Mouse (Mus musculus) ZHBTc4 (cell line): ENCODE data around the gene AI661453.

Experiments used
- DNase-seq: peaks from one replicate; pipeline ENCODE4 v3.0.0-alpha.2; 2011; ENCODE audit warnings: low read depth, low spot score

The AI661453 gene

DNA sequence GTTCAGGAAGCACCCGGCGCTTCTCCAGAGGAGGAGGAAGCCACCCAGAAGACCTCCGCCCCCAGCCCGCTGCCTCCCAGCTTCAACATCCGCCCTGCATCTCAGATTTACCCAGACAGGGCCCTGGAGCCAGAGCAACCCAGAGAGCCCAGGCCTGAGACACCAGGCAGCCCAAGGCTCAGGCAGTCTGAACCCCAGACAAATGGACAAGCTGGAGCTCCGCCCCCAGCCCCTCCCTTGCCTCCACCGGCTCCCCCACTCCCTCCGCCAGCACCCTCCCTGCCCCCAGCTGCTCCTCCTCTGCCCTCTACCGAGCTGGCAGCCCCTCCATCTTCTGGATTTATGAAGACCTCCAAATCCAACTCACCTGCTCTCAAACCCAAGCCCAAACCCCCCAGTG is 29.9 kb downstream of the AI661453 start:
- DNase-seq: no peak

DNA sequence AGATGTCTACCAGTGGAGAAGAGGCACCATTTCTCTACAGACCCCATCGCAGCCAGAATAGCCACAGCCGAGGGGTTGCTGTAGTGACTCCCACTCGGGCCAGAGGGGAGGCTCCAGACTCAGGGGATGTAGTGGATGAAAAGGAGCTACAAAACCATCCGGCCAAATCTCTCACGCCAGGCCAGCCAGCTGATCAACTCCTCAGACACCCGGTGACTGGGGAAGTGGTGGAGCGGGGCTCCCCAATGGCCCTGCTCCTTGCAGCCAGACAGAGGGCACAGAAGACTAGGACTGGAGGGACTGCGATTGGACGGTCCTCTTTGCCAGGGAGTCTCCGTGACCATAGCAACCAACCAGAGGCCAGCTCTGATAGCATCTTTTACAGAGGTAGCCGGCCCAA is 31.2 kb downstream of the AI661453 start:
- DNase-seq: no peak

DNA sequence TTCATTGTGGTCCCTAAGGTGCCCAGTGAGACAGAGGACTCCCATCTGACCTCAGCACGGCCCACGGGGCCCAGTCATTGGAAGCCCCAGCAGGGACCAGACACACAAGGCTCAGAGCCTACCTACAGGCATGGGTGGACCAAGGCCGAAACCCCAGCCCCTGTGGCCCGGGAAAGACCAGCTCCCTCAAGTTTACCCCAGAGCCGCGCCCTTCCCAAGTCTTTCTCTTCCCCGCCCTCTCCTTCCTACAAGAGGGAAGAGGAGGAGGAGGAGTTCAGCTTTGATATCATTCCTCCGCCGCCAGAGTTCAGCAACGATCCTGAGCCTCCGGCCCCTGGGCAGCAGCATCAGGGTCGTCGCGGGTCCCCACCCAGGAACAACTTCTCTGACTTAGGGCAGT is 31.6 kb downstream of the AI661453 start:
- DNase-seq: peak; percentile 60

DNA sequence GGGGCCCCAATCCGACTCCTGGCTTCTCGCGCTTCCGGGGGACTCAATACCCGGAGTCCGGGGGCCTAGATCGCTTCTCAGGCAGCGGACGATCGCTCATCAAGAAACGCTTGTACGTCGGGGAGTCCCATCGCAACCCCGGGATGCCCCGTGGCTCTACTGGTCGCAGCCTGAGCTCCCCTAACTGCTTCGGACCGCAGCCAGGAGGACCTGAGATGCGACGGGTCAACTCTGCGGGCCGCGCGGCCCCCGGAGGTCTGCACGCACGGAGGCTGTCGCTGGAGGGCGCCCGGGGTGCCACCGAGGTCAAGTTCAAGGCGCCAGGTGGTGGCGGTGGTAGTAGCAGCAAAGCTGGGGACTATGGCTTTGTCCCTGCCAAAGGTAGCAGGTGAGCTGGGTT is 32.1 kb downstream of the AI661453 start:
- DNase-seq: peak; percentile 76

DNA sequence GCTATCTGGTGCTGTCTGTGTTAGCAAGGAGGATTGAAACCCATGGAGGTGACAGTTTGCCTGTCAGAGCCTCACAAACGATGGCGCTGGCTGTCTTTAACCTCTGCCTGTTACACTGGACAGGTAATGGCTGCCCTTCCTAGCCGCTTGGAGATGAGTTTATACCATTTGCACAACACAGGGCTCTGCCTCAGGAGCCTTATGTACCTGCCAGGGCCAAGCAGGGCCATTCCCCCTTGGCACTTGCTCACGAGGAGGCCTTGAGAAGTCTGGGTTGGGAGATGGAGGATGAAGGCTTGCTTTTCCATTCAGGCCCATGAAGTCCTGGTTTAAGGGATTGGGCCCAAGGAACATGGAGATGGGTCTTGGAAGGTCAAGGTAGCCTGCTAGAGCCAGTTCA is 33.2 kb downstream of the AI661453 start:
- DNase-seq: no peak

DNA sequence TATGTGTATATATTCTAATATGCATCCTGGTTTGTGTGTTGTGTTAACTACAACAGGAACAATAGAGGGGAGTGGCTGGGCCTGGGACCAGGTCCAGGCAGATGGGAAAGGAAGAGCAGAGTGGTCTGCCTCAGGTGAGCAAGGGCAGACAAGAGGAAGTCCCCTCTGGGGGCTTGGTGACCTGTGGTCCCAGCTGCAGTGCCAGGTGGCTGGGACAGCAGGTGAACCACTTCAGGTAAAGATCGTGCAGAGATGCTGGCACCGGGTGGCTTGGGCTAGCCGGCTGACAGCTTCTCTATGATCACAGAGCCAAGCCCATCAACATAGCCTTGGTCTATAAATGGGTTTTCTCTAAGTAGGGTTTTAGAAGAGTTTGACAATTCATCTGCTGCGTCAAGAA is 33.7 kb downstream of the AI661453 start:
- DNase-seq: no peak

DNA sequence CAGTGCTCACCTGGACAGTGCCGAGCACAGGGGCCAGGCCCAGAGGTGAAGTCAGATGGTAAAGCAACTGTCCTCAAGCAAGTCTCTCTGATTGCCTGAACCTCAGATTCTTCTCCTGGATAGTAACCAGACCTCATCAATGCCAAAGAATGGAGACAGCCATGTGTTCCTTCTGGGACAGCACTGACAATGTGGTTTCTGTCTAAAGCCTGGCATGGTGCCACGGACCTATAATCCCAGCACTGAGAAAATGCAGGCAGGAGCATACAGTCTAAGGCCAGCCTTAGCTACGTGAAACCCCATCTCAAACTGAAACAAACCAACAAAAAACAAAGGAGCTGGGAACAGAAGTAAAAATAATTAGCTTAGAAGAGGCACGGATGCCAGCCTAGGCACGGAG is 34.3 kb downstream of the AI661453 start:
- no peak for DNase-seq

DNA sequence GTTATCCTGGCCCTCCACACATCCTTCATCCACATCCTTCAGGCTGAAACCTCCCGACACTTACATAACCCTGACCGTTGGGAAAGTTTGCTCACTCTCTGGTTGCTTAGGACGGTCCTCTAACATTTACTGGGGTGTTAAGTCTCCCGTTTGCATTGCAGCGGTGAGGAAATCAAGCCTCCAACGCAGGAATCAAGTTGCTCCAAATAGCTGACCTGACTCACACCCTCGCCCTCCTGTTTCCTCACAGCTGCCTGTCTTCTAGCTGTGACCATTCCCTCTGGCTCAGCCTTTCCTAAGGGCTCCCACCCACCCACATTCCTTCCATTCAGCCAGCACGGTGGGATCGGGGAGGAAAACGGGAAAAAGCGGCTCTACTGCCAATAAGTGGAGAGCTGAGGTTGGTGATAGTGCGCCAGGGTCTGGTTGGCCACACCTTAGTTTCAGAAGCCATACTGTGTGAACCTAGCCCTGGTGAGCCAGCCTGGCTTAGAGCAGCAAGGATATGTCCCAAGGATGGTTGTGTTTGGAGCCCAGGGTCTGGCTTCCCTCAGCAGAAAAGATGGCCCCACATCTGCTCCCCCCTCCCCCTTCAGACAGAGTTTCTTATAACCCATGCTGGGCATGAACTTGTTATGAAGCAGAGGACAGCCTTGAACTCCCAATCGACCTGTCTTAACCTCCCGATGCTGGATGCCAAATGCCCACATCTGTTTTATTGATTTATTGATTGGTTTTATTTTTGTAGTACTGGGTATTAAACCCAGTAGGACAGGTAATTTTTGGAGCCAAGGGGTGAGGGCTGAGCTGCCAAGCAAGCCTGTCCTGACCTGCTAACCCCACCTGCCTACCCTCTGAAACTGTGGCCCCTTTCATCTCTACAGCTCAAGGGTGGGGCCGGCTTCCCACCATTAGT is 36.3 kb downstream of the AI661453 start:
- DNase-seq: peak; percentile 53

DNA sequence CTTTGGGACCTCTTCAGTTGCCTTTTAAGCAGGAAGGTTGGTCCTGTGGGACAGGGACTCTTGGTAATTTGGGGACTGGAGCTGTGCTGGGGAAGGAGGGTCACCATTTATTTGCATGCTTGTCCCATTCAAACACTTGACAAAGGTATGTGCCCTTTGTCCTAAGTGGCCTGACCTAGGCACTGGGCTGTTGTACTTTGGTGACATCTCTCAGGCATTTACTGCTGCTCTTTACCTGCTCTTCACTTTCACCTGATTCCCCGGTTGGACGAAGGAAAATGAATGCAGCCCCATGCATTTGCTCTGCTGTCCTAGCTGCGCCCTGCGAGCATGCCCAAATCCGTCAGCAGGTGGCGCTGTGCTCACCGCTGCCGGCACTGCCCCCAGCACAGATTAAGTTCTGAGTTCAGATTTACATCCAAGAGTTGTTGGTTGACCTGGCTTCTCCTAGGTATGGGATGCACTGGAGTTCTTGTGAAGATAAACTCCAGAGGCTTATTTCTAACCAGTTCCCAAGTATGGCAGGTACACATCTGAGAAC is 37.1 kb downstream of the AI661453 start:
- DNase-seq: peak; percentile 83

DNA sequence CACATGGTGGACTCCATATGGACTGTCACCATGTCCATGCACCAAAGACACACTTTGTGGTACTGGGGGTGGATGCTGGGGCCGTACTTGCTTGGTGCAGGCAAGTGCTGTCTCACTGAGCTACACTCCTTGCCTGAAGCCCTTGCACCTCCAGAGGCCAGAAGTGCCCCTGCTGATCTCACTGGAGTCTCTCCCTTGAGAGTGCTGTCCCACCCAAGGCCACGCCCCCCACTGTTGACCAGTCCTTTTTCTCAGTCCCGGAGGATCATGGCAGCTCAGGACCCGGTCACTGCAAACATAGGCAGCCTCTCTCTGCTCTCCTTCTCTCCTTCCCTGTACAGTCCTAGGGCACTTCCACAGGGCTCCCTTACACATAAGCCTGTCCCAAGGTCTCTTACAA is 37.8 kb downstream of the AI661453 start:
- DNase-seq: no peak

DNA sequence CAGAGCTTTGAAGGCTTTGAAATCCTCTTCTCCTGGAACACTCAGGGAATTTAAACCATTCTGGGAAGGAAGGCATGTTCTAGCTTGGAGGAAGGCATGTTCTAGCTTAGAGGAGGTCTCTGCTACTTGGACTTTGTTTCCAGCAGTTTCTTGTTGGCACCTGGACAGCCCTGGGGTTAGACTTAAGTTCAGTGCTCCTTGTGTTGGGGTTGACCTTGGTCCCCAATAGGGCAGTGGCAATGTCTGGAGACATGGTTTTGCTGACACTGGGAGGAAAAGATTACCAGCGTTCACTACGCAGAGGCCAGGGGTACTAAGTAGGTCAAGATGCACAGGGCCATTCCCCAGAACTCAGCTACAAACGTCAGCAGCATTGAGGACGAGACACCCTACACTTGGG is 38.8 kb downstream of the AI661453 start:
- no peak for DNase-seq

DNA sequence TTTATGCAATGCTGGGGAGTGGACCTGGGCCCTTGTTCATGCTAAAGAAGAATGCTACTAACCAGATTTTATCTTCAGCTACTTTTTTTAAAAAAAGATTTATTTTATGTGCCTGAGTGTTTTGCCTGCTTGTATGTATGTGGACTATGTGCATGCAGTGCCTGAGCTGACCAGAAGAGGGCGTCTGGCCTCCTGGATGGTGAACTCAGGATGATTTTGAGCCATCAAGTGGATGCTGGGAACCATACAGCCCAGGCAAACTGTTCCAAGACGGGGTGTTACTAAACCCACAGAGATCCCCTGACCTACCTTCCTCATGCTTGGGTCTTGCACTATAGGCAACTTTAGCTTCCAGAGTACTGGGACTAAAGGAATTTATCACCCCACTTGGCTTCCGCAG is 39.3 kb downstream of the AI661453 start:
- DNase-seq: peak; percentile 88

DNA sequence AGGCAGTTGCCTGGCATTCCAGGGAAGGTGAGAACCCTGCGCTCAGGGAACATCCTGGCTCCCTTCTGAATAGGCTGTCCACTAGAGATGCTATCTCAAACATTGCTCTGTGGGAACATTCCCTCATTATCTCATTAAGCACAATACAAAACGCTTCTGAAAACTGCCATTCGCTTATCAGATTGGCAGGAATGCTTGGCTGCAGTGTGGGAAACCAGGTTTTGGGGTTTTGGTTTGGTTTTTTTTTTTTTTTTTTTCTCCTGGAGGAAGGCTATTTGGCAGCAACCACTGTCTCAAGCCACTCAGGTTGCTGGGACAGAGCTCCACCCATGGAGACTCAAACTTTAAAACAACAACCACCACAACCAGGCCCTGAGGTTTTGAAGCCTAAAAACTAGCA is 43.5 kb downstream of the AI661453 start:
- DNase-seq: no peak

DNA sequence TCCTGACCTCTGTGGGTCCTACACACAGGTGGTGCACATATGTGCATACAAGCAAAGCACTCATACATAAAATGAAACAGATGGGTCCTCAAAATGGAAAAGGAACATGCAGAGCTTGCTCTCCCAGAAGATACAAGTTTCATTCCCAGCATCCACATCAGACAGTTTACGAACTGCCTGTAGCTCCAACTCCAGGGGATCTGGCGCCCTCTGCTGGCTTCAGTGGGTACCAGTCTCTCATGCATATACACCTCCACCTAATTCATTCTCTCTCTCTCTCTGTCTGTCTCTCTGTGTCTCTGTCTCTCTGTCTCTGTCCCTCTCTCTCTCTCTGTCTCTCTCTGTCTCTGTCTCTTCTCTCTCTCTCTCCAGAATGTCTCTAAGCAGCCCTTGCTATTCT is 46.0 kb downstream of the AI661453 start:
- peak; percentile 90 for DNase-seq

DNA sequence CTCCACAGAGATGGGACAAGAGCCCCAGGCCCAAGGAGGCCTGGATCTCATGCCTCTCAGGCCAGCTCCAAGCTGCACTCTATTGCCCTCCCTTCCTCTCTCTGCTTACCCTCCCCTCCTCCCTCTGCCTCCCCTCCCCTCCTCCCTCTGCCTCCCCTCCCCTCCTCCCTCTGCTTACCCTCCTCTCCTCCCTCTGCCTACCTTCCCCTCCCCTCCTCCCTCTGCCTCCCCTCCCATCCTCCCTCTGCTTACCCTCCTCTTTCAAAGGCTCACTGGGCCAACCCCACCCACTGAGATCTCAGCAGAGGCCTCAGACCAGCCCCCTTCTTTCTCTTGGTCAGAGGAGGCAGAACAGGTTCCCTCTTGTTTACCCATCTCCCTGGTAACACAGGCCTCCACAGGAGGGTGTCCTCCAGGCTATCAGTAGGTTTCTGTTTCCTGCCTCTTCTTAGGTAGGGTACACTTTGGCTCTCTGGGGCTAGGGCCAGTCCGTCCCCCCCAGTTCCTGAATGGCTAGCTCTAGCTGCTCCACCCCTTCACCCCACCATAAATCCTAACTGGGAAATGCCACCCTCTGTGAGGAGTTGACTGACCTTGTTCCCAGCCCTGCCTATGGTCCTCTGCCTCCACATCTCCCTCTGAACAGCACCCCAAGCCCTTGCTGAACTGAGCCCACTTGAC is 48.0 kb downstream of the AI661453 start:
- peak; percentile 90 for DNase-seq

DNA sequence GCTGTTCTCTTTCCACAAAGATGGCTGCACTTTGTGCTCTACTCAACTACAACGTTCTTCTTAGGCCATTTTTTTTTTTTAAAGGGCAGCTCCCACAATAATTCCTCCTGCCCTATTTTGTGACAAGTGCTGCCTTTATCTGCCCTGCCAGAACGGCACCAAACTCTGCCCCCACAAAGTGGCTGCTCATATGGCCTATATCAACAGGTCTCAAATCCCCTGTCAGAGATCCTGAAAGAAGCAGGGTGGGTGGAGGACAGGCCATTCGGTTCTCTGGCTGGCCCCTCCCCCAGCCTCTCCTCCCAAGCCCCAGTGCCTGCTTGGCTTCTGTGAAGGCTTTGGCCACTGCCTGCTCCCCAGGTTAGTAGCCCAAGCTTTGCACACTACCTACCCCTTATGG is 48.6 kb downstream of the AI661453 start:
- DNase-seq: no peak

DNA sequence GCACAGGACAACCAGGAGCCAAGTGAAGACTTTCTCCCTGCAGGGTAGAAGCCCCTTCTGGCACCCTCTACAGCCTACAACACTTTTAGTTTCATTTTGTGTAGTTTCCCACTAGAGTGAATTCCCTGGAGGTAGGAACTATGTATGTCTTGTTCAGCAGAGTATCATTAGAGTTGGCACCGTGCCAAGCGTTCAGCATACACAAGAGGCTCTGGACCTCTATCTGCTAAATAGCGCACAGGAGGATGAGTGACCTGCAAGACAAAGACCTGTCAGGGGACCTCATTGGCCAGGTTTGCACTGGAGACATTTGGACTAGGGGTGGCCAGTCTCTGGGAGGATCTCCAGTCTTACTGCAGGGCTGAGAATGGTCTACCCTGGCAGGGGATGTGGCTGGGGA is 49.4 kb downstream of the AI661453 start:
- DNase-seq: no peak

DNA sequence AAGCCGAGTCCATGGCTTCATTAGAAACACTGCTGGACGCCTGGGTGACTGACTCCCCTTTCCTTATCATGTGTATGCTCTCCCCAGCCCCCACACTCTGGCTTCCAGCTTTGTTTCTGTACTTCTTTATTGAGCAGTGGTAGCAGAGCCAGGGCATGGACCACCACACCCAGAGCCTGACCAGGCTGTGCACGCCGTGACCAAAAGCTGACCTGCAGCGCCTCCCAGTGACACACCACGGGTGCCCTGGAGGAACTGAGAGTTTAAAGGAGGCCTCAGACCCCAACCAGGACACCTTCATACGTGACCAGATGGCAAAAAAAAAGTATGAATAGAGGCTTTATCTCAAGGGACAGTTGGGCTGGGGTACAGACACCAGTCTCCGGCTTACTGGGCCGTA is 54.4 kb downstream of the AI661453 start:
- no peak for DNase-seq

DNA sequence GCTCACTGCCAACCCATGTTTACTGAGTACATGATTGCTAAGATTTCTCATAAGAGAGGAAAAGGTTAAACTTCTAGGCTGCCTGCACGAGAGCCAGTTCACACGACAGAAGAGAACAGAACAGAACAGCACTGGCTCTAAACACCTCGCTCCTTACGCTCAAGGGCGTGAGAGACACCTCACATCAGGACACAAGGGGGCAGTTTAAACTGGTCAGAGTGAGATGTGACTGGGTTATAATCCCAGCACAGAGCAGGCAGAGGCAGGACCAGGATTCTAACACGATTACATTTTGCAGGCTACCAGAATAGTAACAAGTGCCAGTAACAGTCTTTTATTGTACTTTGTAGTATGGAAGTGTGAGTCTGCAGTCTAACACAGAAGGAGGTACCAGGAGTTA is 56.3 kb downstream of the AI661453 start:
- DNase-seq: peak; percentile 73

DNA sequence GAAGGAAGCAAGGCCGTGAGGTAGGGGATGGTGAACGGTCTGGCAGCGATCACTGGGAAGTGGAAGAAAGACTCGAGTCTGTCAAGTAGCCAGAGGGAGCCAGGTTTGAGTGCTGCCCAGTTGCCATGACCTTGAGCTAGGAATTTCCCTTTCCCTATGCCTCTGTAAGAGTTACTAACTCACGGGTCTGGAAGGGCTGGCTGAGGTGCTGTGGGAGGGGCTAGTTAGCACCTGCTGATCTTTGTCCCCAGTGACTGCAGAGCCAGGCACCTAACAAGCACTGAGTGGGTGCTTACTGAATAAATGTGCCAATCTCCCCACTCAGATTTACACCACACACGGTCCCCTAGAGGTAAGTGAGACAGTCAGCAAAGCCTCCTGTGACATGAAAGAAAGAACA is 57.2 kb downstream of the AI661453 start:
- DNase-seq: peak; percentile 56

DNA sequence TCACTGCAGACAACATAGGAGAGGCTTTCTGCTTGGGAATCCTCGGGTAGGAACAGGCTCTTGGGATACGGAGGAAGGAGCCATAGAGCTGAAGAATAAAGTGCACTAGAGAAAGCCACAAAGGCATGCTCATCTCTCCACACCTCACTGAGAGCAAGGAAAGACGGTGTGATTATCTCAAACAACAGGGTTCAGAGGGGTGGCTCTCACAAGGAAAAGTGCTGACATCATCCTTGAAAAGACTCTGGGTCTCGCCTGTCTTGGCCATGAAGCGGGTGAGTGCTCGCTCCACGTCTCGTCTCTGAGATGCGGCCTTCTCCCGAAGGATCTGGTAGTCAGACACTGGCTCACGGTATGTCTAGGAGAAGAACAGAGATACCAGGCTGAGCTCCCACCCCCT is 57.7 kb downstream of the AI661453 start:
- DNase-seq: no peak

DNA sequence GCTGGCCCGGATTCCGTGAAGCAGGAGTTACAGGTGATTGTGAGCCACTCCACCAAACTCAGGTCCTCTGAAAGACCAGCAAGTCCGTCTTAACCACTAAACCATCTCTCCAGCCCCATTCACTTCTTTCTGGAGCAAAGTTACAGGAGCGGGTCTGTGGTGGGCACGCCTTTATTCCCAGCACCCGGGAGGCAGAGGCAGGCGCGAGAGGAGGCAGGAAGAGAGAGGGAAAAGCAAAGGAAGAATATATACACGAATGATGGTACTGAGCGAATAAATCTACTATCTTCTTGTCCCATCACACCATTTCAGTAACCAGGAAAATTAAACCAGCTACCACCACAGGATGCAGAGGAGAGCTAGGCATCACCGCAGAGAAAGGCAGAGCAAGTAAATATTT is 65.1 kb downstream of the AI661453 start:
- no peak for DNase-seq
